In genomic region chr3:28398781-28399180, GRCm38 (mm10) we compare ENCODE assay signal across 14 mouse cellular contexts.
"Had no signal": no experiment of that assay in that cellular context is flagged by ENCODE, and none has a peak within 500 bp of the region (broad histone marks: within the 10 kb centered on the region; RNA-seq: fewer than 3 reads in every experiment).

No protein-coding gene starts in this region.

- H3K9ac ChIP-seq: limb, embryonic 15.5 days; liver, embryonic 14.5 days had no signal

- H3K36me3 ChIP-seq: limb, embryonic 15.5 days; midbrain, embryonic 10.5 days had no signal

- DNase-seq: kidney, adult 9 months; kidney, postnatal 36 days; layer of hippocampus, adult 9-11 months; layer of hippocampus, postnatal 36 days; lung, adult 18-20 months; midbrain, embryonic 14.5 days; right cerebral cortex, adult 18-20 months; thymus, postnatal 4 days had no signal

- H3K4me3 ChIP-seq: limb, embryonic 15.5 days; midbrain, embryonic 10.5 days; myocyte had no signal

- H3K4me2 ChIP-seq: limb, embryonic 15.5 days had no signal

- H3K27me3 ChIP-seq: limb, embryonic 15.5 days had no signal

- H3K9me3 ChIP-seq: limb, embryonic 15.5 days; midbrain, embryonic 10.5 days had no signal

- H3K27ac ChIP-seq: kidney, postnatal 0 days; limb, embryonic 15.5 days; liver, embryonic 14.5 days; midbrain, embryonic 10.5 days; stomach, postnatal 0 days had no signal

- H3K4me1 ChIP-seq: limb, embryonic 15.5 days had no signal
